Mouse (Mus musculus): ENCODE measurements at regions not wholly inside any gene's neighbourhood (a gene's known extent, or its start where the extent isn't known, plus 50 kb on each side); places are given as distances from the start of the nearest gene placed in this dataset.
A peak's percentile ranks its signal among the peaks of the same experiment; 100 is the strongest.

GRCm38 (mm10) chr7:54458386-54458785 is 376.9 kb upstream of the Luzp2 start:
- H3K4me3 ChIP-seq: no peak overlapping the region
- TF ChIP-seq CTCF (IDR thresholded peaks at IDR 0.05): peak; percentile 66
- peak; percentile 18 to 44 for DNase-seq (ENCODE audit: extremely low spot score in 1 of 2, low spot score in 2 of 2)
- H3K27ac ChIP-seq: no peak overlapping the region
- intact Hi-C loops (cut with DNase I): no loop called here

- Histone ChIP-seq H3K27ac (no peak overlapping the region), H3K4me3 (no peak overlapping the region)
- TF ChIP-seq CTCF (IDR thresholded peaks at IDR 0.05): no peak
- intact Hi-C loops (cut with DNase I): no loop called here
- no peak for DNase-seq (ENCODE audit: extremely low spot score in 1 of 2, low spot score in 2 of 2)
Observed at GRCm38 (mm10) chr7:54491254-54491653, 344.0 kb upstream of the Luzp2 start.

DNA sequence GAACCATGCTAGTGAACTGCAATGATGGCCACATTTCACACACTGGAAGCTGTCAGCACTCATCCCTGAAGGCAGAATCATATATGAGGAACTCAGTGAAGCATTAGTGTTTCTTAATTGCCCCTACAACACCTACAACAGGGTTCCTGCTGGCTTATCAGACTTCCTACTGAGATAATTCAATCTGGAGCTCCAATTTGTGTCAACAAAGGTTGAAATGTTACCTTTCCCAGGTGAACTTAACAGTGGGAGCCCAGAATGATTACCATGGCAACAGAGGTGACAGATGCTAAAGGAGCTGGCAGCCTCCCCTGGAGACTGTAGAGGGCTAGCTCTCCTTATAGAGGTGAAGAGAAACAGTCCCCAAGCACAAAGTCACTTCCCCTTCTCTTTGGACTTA is 330.1 kb upstream of the Luzp2 start:
- intact Hi-C loops (cut with DNase I): no loop called here
- Histone ChIP-seq H3K4me3 (no peak overlapping the region), H3K27ac (no peak overlapping the region)
- TF ChIP-seq CTCF (IDR thresholded peaks at IDR 0.05): no peak
- no peak for DNase-seq (ENCODE audit: extremely low spot score in 1 of 2, low spot score in 2 of 2)

GRCm38 (mm10) chr7:54507006-54507405 is 328.3 kb upstream of the Luzp2 start:
- Histone ChIP-seq H3K4me3 (no peak overlapping the region), H3K27ac (no peak overlapping the region)
- no peak for TF ChIP-seq CTCF (IDR thresholded peaks at IDR 0.05)
- intact Hi-C loops (cut with DNase I): no loop called here
- no peak for DNase-seq (ENCODE audit: extremely low spot score in 1 of 2, low spot score in 2 of 2)

DNA sequence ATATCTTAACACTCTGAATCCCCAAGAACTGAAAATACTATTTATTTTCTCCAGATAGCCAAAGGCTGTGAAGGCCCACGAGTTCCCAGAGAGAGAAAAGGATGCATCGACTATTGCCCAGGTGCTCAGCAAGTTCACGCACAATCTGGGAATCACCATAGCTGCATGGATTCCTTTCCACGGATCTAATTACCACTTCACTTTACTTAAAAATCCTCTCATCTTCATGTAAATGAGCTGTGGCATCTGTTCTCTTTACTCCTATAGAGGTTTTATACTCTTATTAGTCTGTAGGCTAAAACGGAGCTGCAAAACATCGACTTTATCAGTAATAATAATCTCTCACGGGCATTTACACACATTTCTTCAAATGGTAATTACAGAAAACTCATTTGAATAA is 299.6 kb upstream of the Luzp2 start:
- DNase-seq (ENCODE audit: extremely low spot score in 1 of 2, low spot score in 2 of 2): no peak
- Histone ChIP-seq H3K27ac (no peak overlapping the region), H3K4me3 (no peak overlapping the region)
- intact Hi-C loops (cut with DNase I): no loop called here
- TF ChIP-seq CTCF (IDR thresholded peaks at IDR 0.05): no peak

- no peak overlapping the region for H3K4me3 ChIP-seq
- intact Hi-C loops (cut with DNase I): no loop called here
- no peak for DNase-seq (ENCODE audit: extremely low spot score in 1 of 2, low spot score in 2 of 2)
- TF ChIP-seq CTCF (IDR thresholded peaks at IDR 0.05): no peak
- H3K27ac ChIP-seq: no peak overlapping the region
Observed at GRCm38 (mm10) chr7:54557436-54557835, 277.9 kb upstream of the Luzp2 start.

DNA sequence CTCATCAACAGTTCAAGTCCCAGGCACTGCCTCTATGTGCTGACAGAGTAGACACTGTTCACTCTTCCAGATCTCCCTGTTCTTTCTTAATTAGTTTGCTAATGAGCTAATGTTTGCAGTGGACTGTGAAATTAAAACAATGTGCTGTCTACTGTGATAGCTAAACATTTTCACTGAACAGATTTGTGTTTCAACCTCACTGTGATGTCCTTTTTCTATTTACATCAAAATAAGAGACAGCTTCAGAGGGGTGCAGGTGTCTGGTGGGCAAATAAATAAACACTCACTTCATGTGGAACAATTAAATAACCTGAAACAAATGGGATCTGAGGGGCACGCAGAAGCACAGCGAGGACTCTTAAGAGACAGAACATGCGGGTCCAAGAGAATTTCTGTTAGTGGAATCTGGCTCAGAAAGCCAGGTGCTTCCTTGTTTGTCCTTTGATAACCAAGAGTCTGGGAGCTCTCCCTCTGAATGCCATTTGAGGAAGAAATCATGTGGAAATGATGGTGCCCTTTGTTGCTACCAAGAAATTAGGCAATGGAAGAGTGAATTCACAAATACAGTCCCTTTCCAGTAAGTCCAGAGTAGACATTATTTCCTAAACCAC is 269.6 kb upstream of the Luzp2 start:
- H3K4me3 ChIP-seq: no peak overlapping the region
- no peak for DNase-seq (ENCODE audit: extremely low spot score in 1 of 2, low spot score in 2 of 2)
- TF ChIP-seq CTCF (IDR thresholded peaks at IDR 0.05): no peak
- H3K27ac ChIP-seq: no peak overlapping the region
- intact Hi-C loops (cut with DNase I): no loop called here

DNA sequence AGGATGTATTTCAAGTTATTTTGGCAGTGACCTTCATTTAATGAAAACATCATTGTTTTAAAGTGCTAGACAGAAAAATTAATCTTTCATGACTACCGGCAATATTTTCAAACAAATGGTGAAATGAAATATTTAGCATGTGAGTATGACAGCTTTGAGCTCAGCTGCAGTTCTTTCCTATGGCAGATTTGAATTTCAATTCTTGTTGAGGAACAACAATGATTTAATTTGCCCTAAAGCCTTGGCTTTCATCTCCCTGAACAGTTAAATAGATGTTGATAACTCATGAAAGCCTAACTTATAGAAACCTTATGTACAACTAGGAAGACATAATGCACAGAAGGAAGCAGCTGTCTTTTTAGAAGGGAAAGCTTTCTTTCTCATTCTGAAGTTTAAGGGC is 235.5 kb upstream of the Luzp2 start:
- H3K27ac ChIP-seq: no peak overlapping the region
- intact Hi-C loops (cut with DNase I): no loop called here
- TF ChIP-seq CTCF (IDR thresholded peaks at IDR 0.05): no peak
- H3K4me3 ChIP-seq: no peak overlapping the region
- DNase-seq (ENCODE audit: extremely low spot score in 1 of 2, low spot score in 2 of 2): no peak

DNA sequence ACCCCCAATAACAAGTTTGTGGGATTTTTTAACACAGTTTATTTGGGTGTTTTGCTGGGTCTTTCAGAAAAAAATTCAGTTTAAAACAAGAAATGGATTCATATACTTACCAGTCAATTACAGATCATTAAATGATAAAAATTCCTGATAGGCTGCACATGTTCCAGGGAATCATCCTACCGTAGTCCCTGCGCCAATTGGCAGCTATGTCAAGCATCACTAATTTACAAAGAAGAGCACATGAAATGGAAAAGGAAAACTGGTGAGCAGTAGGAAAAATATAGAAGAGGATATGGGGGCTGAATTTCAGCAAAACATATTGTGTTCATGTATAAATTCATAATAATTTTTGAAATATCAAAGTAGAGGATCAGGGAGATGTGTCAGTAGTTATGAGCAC is 212.9 kb upstream of the Luzp2 start:
- H3K4me3 ChIP-seq: no peak overlapping the region
- intact Hi-C loops (cut with DNase I): no loop called here
- DNase-seq (ENCODE audit: extremely low spot score in 1 of 2, low spot score in 2 of 2): no peak
- no peak for TF ChIP-seq CTCF (IDR thresholded peaks at IDR 0.05)
- no peak overlapping the region for H3K27ac ChIP-seq

GRCm38 (mm10) chr7:54633930-54634329 is 201.4 kb upstream of the Luzp2 start:
- Histone ChIP-seq H3K27ac (no peak overlapping the region), H3K4me3 (no peak overlapping the region)
- no peak for TF ChIP-seq CTCF (IDR thresholded peaks at IDR 0.05)
- no peak for DNase-seq (ENCODE audit: extremely low spot score in 1 of 2, low spot score in 2 of 2)
- intact Hi-C loops (cut with DNase I): no loop called here

- DNase-seq (ENCODE audit: extremely low spot score in 1 of 2, low spot score in 2 of 2): no peak
- intact Hi-C loops (cut with DNase I): no loop called here
- no peak overlapping the region for H3K27ac ChIP-seq
- no peak overlapping the region for H3K4me3 ChIP-seq
- TF ChIP-seq CTCF (IDR thresholded peaks at IDR 0.05): no peak
Observed at GRCm38 (mm10) chr7:54634348-54635035, 200.8 kb upstream of the Luzp2 start.

DNA sequence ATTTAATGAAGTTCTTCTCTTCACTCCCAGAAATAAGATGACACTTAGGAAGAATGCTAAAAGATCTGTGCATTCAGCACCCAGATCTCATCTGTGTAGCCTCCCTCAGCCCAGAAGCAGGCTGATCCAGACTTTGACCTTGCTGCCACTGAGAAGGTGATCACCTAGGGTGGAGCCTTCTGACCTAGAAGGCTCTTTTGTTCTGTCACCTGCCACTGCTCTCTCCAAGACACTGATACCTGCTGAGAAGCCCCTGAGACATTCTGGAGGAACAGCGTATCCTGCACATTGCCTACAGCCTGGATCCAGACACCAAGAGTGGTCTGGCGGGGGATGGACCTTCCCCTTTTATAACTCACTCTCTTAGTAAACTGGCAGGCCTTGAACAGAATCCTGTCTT is 190.0 kb upstream of the Luzp2 start:
- no peak for DNase-seq (ENCODE audit: extremely low spot score in 1 of 2, low spot score in 2 of 2)
- intact Hi-C loops (cut with DNase I): no loop called here
- H3K4me3 ChIP-seq: no peak overlapping the region
- H3K27ac ChIP-seq: no peak overlapping the region
- TF ChIP-seq CTCF (IDR thresholded peaks at IDR 0.05): no peak

DNA sequence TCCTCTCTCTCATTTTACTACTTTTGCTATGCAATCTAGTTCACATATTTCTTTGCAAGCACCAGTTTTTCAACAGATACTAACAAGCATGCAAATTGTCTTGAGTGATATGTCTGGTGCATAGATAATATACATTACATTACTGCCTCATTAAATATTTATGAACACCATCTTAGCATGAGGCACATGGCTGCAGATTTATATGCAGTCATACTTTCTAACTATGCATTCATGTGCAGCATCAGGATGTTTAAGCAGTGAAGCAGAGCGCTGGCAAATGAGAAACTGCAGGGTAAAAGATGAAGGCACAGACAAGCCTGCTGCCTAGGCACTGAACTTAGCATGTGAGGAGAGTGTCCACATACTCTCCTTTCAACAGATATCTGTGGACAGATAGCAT is 186.3 kb upstream of the Luzp2 start:
- H3K27ac ChIP-seq: no peak overlapping the region
- intact Hi-C loops (cut with DNase I): no loop called here
- TF ChIP-seq CTCF (IDR thresholded peaks at IDR 0.05): no peak

More for the DNA sequence above, 186.3 kb upstream of the Luzp2 start:
- H3K4me3 ChIP-seq: no peak overlapping the region
- no peak for DNase-seq (ENCODE audit: extremely low spot score in 1 of 2, low spot score in 2 of 2)
